Mouse (Mus musculus): ENCODE results near the gene Cdk11b. TPM values are rescaled to one million over a fixed set of nuclear protein-coding genes. Genes with fewer than 3 reads are reported as not detected.
A peak's percentile ranks its signal among the peaks of the same experiment; 100 is the strongest.

The Cdk11b gene
- 10 to 100 TPM; 43.6 to 46.8 TPM for total RNA-seq (2021)

DNA sequence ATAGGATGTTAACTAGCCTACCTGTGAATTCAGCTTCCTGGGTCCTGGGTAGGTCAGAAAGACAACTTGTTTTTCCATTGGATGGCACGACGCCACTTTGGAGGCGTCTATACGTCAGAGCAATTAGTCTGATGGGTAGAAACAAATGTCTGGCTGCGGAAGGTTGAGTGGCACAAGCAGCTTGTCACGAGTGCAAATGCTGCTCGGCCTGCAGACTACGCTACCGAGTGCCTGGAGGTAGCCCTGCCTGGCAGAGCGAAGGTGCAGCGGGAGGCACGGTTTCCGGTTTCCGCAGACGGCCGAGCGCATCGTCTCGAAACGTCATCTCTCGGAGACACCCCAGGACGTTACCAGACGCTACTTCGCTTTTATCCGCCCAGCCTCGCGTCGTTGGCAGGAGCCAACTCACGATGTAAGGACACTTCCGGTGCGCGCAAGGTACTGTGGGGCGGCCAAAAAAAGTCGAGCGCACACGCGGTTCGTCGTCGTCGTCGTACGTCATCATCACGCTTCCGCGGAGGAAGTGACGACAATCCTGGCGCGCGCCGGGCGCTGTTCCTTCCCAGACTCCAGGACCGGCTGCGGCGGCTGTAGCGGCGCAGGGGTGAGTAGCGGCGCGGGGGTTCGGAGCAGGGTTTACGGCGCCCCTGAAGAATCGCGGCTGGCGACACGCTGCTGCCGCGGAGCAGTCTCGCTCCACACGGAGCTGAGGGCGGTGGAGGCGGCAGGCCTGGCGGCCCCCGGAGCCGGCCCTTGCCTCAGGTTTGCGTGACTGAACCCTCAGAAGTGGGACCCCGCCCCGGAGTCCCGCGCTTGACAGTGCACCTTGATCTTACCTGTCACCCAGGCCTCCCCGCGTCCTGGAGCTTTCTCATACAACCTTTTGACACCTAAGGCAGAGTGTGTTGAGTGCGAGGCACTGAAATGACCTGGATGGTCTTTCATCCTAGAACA lies at the start of gene Cdk11b:
TSS of gene Cdk11b (plus strand) at position 517 of the 954 bp plus-strand sequence.
- DNase-seq, result peak; percentile 96

DNA sequence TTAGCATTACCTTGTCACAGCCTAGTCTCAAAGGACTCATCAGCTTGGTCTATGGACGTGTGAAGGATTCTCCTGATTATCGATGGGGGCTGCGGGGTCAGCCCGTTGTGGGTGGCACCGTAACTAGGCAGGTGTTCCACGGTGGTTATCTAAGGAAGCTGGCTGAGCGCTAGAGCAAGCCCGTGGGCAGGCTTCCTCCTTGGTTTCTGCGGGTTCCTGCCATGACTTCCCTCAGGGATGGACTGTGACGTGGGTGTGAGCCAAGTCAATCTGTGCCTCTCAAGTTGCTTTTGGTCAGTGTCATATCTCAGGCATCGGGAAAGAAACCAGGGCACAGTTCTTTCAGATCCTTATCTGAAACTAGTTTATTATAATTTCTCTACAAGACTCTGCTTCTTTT lies 49.7 kb upstream of the Cdk11b start:
- no peak for DNase-seq

DNA sequence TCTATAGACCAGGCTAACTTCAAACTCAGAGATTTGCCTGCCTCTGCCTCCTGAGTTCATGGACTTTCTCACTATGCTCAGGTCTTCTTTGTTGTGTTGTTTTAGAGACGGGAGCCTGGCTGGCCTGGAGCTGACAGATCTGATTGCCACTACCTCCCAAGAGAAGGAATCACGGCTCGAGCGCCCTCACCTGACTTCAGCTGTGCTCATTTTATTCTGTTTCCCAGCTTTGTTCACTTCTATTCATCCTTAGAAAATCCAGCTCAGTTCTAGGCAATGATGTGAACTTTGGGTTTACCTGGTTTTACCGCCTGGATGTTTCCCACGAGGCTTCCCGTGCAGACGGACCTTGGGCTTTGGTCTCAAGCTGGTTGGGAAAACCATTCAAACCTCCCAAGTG lies 49.1 kb upstream of the Cdk11b start:
- DNase-seq, result no peak

DNA sequence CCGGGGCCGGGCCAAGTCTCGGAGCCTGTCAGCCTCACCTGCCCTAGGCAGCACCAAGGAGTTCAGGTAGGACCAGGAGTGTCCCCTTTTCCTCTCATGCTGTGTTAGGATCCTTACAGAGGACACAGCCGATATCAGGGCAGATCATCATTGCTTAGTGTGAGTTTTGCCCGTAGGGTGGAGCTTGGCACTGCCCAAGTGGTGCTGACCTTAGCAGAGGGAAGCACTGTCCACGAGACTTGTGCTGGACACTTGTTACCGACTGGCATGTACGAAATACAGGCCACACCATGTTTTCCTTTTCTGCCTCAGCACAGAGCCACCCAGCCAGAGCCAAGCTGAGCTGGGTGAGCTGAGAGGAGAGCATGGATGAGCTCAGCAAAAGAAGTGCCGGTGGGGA lies 47.5 kb upstream of the Cdk11b start:
- DNase-seq, result no peak

DNA sequence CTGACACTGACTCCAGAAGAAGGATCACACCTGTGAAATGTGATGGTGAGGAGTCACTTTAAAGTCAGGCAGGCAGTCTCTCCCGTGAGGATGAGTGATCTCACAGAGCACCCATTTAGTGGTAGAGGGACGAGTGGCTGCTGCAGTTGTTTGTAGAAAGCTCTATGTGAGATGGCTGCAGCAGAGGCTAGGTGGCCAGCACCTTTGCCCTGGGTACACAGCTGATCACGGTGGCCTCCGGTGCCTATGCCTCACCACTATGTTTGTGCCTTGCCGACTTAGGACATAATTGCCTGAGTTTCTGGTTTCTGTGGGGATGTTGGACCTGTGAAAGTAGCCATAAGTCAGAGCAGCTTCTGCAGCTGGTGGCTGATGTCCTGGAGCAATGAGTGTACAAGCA lies 46.9 kb upstream of the Cdk11b start:
- no peak for DNase-seq

DNA sequence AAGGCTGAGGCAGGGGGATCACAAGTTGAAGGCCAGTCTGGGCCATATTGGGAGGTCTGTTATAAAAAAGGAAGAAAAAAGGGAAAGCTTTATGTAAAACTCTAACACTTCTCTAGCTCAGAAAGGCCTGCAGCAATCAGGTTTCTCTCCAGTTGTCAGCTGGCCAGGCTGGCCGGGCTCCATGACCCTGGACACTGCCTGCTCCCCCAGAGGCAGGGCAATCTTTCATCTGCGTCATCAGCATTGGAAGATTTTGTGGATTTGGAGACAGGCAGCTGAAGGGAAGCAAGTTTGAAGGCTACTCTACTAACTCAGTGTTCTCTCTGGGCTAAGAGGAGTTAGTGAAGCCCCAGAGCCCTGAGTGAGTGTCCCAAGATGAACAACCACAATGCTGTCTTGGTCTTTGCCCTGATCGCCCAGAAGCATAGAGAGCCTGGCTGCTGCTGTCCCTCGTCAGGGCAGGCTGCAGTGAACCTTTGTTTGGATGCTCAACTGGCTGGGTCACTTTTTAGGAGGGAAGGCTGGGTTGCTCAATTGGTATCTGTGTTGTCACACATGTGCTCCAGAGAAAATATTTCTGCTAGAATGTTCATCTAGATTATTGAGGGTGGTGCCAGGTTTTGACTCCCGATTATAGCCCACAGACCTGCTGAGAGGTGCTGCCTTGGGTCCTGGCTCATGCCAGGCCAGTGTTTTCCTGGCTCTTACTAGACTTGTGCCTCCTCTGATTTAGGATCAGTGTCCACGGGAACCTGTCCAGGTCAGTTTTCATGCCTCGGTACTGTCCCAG lies 46.1 kb upstream of the Cdk11b start:
- no peak for DNase-seq

DNA sequence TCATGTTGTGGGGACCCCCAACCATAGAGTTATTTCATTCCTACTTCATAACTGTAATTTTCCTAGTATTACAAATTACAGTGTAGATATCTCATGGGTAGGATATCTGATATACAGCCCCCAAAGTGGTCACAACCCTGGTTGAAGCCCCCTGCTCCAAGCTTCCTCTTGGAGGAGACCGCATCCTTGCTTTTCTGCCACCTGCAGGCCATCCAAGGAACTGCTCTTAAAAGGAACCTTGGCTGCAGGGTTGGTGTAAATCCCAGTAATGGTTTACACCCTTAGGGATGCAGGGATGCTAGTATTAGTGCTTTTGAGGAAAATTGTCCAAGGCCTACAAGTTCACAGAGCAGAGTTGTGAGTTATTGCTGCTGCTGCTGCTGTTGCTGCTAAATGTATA lies 44.2 kb upstream of the Cdk11b start:
- peak; percentile 20 to 56 for DNase-seq

DNA sequence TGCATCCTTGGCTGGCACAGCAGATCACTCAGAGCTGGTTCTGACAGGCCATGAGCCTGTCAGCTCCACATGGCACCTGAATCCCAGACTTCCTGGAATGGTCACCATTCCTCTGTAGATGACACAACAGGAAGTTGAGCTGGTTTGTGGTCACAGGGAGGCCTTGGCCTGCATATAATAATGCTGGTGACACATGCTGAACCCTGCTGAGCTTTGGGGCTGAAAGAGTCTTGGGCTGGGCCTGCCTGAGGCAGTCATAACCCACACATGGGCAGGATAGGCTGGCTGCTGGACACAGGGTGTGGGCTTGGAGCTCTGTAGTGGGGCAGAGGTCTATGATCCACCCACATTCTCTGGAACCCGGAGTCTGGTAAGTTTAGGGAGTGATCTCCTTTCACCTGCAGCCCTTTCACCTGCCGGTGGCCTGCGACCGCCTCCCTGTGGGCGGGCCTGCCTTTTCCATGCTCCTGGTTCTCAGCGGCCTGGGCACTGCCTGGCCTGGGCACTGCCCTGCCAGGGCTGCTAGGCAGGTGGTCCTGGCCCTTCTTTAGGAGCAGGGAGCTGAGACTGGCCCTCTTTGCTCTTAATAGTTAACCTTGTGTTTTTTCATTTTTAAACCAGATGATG lies 42.3 kb upstream of the Cdk11b start:
- no peak for DNase-seq

DNA sequence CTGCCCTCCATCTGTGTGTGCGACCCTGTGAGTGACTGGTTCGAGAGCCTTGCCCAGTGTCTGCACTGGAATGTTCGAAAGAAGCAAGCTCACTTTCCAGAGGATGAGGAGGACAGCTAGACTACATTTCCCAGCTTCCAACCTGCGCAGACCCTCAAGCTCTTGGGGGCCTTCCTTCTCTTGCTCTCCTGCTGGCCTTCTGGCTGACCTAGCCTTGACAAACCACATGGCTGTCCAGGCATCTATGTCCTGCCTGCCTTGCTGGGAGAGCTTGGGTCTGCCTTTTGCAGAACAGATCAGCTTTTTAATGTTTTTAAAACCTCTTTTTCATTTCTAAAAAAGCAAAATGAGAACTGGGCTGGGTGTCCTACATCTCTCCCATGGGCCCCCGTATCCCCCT lies 35.3 kb upstream of the Cdk11b start:
- DNase-seq, result no peak

DNA sequence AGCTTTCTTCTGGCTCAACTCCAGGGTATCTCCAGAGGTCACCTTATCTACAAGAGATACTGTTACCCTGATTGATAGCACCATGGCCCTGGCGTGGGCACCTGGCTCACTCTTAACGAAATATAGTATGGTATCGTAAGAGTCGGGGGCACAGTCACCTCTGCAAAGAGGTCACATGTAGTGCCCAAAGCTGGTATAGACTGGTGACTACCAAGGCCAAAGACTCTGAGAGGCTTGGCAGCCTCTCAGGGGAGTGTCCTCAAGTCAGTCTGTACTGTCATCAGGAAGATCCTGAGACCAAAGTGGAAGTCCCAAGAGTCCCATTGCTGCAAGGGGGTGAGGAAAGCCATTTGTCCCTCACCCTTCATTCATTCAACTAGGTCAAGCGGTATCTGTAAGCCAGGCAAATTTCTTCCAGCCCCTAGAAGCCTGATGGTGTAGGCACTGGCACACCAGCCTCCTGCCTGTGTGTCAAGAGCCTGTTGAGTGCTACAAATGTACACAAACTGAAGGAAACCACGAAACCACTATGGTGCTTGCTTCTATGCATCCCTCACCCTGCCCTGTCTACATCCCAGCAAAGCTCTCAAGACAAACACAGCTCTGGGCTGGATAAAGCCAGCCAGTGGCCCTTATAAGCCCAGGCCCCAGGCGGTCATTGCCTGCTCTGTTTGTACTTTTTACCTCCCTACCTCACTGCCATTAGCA lies 33.5 kb upstream of the Cdk11b start:
- no peak for DNase-seq

DNA sequence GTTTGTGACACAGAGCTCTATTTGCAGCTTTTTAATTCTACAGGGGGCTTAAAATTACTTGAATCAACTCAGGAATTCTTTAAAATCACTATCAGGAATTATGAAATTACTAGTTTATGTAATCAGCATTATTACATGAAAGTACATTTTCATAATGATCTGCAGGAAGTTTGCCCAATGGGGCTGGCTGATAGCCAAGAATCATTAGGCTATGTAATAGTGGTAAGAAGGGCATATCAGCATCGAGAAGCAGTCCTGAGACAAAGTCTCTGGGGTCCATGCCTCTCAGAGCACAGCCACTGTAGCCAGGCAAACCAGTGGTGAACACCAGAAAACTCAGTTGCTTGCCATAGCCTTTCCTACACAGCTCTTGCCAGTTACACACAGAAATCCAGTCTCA lies 30.9 kb upstream of the Cdk11b start:
- DNase-seq, result no peak

DNA sequence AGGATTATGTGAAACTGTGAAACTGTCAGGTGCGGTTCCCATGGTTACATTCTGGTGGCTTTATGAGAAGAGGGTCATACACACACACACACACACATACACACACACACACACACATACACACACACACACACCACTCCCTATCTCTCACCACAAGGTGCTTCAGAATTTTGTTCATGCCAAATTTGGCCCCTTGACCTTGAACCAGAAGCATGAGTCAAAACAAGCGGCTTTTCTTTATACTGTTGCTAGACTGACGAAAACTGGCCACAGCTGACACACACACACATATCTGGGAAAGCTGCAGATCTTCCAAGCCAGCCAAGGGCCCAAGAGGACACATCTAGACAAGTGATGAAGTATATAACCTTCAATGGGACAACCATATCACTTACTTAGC lies 28.9 kb upstream of the Cdk11b start:
- no peak for DNase-seq

DNA sequence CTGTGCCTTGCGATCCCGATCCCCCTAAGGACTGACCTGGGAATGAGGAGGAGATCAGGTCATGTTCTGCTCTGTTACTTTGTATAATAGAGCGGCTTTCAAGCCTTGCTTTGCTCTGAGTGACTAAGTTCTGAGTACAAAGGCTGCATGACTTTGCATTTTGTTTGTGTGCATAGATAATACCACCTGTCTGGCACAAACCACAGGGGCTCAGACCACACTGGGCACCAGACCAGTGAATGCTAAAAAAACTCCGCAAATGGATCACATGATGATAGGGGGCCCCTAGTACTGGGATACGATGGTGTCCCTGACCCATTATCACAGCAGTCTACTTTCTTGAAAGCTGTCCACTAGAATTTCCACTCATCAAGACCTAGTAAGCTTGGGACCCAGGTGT lies 28.0 kb upstream of the Cdk11b start:
- DNase-seq, result no peak

DNA sequence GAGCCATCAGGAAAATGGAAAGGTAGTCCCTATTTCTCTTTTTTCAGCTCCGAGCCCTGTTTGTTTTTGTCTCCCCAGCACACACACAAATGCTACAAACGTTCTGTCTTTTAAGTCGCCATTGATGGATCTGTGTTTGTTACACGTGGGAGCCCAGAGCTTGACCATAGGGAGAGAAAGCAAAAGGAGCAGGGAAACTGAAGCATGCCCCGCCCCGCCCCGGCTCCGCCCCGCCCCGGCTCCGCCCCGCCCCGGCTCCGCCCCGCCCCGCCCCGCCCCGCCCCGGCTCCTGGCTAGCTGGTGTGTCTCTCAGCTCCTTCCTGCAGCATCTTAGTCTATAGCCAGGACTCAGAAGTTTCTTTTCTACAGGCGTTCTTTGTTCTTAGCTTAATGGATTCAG lies 26.1 kb upstream of the Cdk11b start:
- no peak for DNase-seq

DNA sequence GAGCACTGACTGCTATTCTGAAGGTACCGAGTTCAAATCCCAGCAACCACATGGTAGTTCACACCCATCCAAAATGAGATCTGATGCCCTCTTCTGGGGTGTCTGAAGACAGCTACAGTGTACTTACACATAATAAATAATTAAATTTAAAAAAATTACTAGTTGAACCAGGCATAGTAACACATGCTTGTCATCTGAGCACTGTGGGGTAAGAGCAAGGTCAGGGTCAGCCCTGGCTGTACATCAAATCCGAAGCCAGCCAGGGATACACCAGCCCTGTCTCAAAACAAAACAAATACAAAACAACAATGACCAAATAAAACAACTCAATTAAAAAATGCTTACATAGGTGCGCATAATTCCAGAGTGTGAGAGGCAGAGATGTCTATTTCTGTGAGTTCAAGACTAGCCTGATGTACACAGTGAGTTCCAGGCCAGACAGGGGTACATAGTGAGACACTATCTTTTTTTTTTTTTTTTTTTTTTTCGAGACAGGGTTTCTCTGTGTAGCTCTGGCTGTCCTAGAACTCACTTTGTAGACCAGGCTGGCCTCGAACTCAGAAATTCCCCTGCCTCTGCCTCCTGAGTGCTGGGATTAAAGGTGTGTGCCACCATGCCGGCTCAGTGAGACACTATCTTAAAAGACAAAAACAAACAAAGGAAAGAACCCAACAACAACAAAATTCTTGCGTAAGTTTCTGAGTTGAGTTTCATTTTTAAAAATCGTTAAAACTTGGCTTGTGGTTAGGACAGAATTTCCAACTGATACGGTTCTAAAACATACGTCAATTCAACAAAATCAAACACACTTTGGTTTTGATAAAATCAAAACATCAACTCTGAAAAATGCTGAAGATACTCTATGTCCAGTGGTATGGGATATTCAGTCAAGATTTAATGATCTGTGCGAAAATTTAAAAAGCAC lies 24.5 kb upstream of the Cdk11b start:
- DNase-seq, result no peak

DNA sequence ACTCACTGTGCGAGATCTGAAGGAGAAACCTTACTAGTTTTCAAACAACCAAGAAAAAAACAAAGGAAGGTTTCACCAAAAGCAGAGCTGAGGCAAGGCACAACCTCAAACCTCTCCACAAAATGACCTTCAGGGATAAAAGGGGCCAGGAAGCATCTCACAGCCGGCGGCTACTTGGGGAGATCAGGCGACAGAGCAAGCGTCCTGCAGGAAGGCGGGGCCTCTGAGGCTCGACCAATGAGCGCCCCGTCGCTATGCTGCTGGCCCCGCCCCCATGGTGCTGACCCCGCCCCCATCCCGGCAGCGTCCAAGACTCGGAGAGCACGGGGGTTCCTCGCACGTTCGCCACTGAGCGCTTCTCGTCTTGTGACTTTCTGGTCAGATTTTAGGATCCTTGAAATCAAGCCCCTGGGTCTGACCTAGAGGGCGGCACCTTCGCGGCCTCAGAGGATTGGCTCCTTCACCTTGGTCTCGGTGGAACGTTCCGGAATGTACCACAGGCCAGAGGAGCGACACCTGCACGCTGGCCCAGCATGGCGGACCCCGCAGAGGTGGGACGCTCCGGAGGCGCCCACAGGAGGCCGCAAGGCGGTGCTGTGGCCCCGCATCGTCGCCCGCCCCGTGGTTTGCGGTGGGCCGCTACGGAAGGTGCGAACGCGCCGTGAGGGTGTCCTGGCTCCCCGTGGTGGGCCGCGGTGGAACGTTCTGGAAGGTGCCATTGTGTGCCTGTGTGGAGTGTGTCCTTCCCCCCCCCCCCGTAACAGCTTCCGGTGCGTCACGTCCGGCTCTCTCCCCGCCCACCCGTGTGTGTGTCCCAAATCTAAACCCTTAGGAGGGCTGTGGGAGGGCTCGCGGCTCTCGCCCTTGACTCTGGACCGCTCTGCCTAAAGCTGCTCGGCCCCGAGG lies 23.3 kb upstream of the Cdk11b start, which contains the start of gene Slc35e2:
TSS of gene Slc35e2 (plus strand) at position 326 of the 906 bp plus-strand sequence.
- DNase-seq, result peak; percentile 95 to 96

DNA sequence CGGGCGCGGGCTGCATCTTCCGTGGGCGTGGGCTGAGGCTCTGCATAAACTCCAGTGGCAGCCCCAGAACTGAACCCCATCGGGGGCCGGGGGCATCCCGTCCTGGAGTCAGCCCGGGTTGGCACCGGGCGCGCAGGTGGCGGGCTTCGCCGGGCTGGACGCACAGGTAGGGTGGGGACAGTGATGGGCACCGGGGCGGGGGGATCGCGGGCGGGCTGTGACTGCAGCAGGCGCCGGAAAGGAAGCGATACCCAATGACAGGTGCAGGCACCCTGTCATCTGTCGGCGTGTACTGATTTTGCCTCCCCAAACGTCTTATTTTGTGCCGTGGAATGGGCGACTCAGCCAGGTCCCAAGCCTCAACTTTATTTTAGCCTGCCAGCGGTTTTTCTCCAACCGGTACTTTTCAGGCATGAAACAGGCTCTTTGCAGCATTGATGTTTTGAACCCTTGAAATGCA lies 22.6 kb upstream of the Cdk11b start:
- DNase-seq, result no peak

DNA sequence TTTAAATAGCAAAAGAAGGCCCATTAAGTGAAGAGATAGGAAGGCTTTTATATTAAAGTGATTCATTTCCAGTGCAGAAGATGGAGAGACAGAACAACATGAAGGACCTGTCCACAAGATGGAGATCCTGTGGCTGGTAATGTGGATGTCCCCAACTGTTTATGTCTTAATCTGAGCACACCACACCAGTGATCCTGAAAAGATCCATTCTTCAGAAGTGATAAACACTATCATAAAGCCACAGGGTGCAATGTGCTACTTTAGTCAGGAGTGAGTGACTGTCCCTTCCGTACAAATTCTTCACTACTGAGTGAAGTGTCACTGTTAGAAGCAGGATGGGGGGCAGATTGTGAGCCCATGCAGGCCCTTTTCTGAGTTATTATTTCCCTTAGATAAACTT lies 21.9 kb upstream of the Cdk11b start:
- no peak for DNase-seq

DNA sequence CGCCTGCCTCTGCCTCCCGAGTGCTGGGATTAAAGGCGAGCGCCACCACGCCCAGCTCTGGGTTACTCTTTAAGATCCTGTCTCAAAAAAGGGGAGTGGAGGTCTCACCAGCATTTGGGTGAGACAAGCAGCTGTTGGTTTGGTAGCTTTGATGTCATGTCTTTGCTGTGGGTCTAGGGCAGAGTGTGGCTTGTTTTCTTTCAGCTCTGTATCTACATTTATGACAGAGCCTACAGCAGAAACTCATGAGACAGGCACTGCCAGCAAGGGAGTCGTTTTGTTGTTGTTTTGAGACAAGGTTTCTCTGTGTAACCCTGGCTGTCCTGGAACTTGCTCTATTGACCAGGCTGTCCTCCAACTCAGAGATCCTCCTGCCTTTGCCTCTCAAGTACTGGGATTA lies 20.9 kb upstream of the Cdk11b start:
- no peak for DNase-seq

DNA sequence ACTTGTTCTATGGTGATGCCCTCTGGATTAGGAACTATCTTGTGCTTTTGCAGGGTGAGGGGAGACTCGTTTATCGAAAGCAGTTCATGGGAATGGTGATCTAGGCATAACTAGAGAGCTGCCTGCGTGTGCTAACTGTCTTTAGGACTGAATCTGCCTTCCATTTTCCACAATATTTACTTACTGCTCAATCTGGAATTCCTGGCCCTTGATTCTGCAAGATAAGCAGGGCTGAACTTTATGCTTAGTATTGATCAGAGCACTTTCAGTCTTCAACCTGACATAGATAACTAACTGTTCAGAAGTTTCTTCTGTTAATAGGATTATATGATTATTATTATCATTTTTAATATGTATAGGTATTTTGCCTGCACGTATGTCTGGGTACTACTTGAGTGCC lies 19.5 kb upstream of the Cdk11b start:
- no peak for DNase-seq
